Mouse (Mus musculus) heart, embryonic 12.5 days (tissue): ENCODE measurements around the gene Letmd1. TPM values are rescaled to one million over a fixed set of nuclear protein-coding genes. Genes with fewer than 3 reads are reported as not detected.

Experiments
- ATAC-seq: fragments of 200-750 bp; cut with Nextera tagmentation; 2 replicates; pipeline ENCODE4 v1.8.0; 2017; ENCODE audit warnings: moderate TSS enrichment, moderate library complexity; ENCODE audit not compliant: insufficient number of reproducible peaks, low FRiP score
- H3K27ac ChIP-seq: fragments of 300-500 bp; sonication (generic); 2 replicates; pipeline ENCODE4 v1.5.1; 2016; ENCODE audit warnings: mild to moderate bottlenecking, moderate library complexity; ENCODE audit not compliant: poor library complexity, severe bottlenecking
- H3K27me3 ChIP-seq: fragments of 300-500 bp; sonication (generic); replicated peaks from 2 replicates; pipeline ENCODE4 v1.6.1; 2016; ENCODE audit warnings: mild to moderate bottlenecking, moderate library complexity
- H3K36me3 ChIP-seq: fragments of 300-500 bp; sonication (generic); 2 replicates; pipeline ENCODE4 v1.6.1; 2016; ENCODE audit warnings: mild to moderate bottlenecking, moderate library complexity
- H3K4me1 ChIP-seq: fragments of 300-500 bp; sonication (generic); replicated peaks from 2 replicates; pipeline ENCODE4 v1.6.1; 2016; ENCODE audit warnings: mild to moderate bottlenecking
- H3K4me2 ChIP-seq: fragments of 300-500 bp; sonication (generic); 2 replicates; pipeline ENCODE4 v1.6.1; 2016; ENCODE audit warnings: mild to moderate bottlenecking, moderate library complexity
- H3K4me3 ChIP-seq: fragments of 300-500 bp; sonication (generic); 2 replicates; pipeline ENCODE4 v1.5.1; 2016; ENCODE audit warnings: mild to moderate bottlenecking
- H3K9ac ChIP-seq: fragments of 300-500 bp; sonication (generic); 2 replicates; pipeline ENCODE4 v1.6.1; 2016; ENCODE audit warnings: mild to moderate bottlenecking, moderate library complexity
- H3K9me3 ChIP-seq: fragments of 300-500 bp; sonication (generic); replicated peaks from 2 replicates; pipeline ENCODE4 v1.6.1; 2016; ENCODE audit warnings: mild to moderate bottlenecking, moderate library complexity
- WGBS: fragments of 180-500 bp; shearing (Covaris S2); methylation state at CpG from one replicate; pipeline ENCODE4 v1.1.7; 2016; 5-methylcytosine and 5-hydroxymethylcytosine counted together
- polyA plus RNA-seq: library from polyadenylated mRNA; unstranded; fragments of >200 nt; fragmentation: Nextera tagmentation; extraction: Ambion mirVana; gene quantifications from 2 replicates; pipeline ENCODE4 v1.2.1, GENCODE M21; 2016

Letmd1 gene
- polyA plus RNA-seq, 1 experiment from 2014 or later = 17.7 TPM

GRCm38 (mm10) chr15:100508454-100509167 is 39.8 kb downstream of the Letmd1 start:
- no peak for ATAC-seq
- Histone ChIP-seq H3K9me3 (0 out of 2 replicates have a peak, but pooled peaks cover 3% of the 10 kb centered on the region), H3K27me3 (no peaks in the 10 kb centered on the region), H3K36me3 (peaks cover 84% of the 10 kb centered on the region), H3K4me3 (no peak overlapping the region), H3K4me1 (peaks cover 11% of the 10 kb centered on the region), H3K27ac (no peak overlapping the region), H3K4me2 (no peak overlapping the region), H3K9ac (no peak overlapping the region)
- WGBS = 86% methylated on average over 13 of the region's 13 CpGs

- 0 out of 2 replicates have a peak, but pooled peaks cover 3% of the 10 kb centered on the region for H3K9me3 ChIP-seq
- no peak overlapping the region for H3K4me3 ChIP-seq
- ATAC-seq = no peak
- H3K36me3 ChIP-seq = peaks cover 88% of the 10 kb centered on the region
- peaks cover 6% of the 10 kb centered on the region for H3K4me1 ChIP-seq
- H3K27ac ChIP-seq = no peak overlapping the region
- no peak overlapping the region for H3K9ac ChIP-seq
- H3K27me3 ChIP-seq = no peaks in the 10 kb centered on the region
- 90% methylated on average over 11 of the region's 11 CpGs for WGBS
- no peak overlapping the region for H3K4me2 ChIP-seq
Measured at GRCm38 (mm10) chr15:100510072-100510471, 41.2 kb downstream of the Letmd1 start.

- no peak overlapping the region for H3K9ac ChIP-seq
- no peak for ATAC-seq
- peaks cover 6% of the 10 kb centered on the region for H3K4me1 ChIP-seq
- H3K27ac ChIP-seq = no peak overlapping the region
- no peak overlapping the region for H3K4me2 ChIP-seq
- no peak overlapping the region for H3K4me3 ChIP-seq
- H3K36me3 ChIP-seq = peaks cover 79% of the 10 kb centered on the region
- WGBS = 56% methylated on average over 4 of the region's 4 CpGs
- no peaks in the 10 kb centered on the region for H3K27me3 ChIP-seq
- H3K9me3 ChIP-seq = no peaks in the 10 kb centered on the region
Measured at GRCm38 (mm10) chr15:100513387-100513786, 44.6 kb downstream of the Letmd1 start.

GRCm38 (mm10) chr15:100515121-100515520 is 46.3 kb downstream of the Letmd1 start:
- no peaks in the 10 kb centered on the region for H3K27me3 ChIP-seq
- no peak overlapping the region for H3K27ac ChIP-seq
- ATAC-seq = no peak
- no peak overlapping the region for H3K9ac ChIP-seq
- H3K36me3 ChIP-seq = peaks cover 79% of the 10 kb centered on the region
- H3K4me3 ChIP-seq = no peak overlapping the region
- H3K4me2 ChIP-seq = no peak overlapping the region
- peaks cover 6% of the 10 kb centered on the region for H3K4me1 ChIP-seq
- 78% methylated on average over 2 of the region's 2 CpGs for WGBS
- no peaks in the 10 kb centered on the region for H3K9me3 ChIP-seq

GRCm38 (mm10) chr15:100520306-100520705 is 51.5 kb downstream of the Letmd1 start:
- Histone ChIP-seq H3K36me3 (peaks cover 67% of the 10 kb centered on the region), H3K9ac (no peak overlapping the region)

GRCm38 (mm10) chr15:100525405-100525804 is 56.6 kb downstream of the Letmd1 start:
- Histone ChIP-seq H3K9ac (no peak overlapping the region), H3K9me3 (no peaks in the 10 kb centered on the region), H3K36me3 (peaks cover 43% of the 10 kb centered on the region), H3K27ac (no peak overlapping the region), H3K27me3 (no peaks in the 10 kb centered on the region), H3K4me3 (no peak overlapping the region), H3K4me2 (no peak overlapping the region), H3K4me1 (peaks cover 8% of the 10 kb centered on the region)
- 93% methylated on average over 14 of the region's 14 CpGs for WGBS
- no peak for ATAC-seq

More at GRCm38 (mm10) chr15:100520306-100520705, 51.5 kb downstream of the Letmd1 start:
- Histone ChIP-seq H3K27ac (no peak overlapping the region), H3K4me1 (no peaks in the 10 kb centered on the region), H3K4me3 (no peak overlapping the region), H3K27me3 (no peaks in the 10 kb centered on the region), H3K4me2 (no peak overlapping the region), H3K9me3 (no peaks in the 10 kb centered on the region)
- ATAC-seq = no peak
- 90% methylated on average over 14 of the region's 14 CpGs for WGBS

GRCm38 (mm10) chr15:100527900-100528299 is 59.1 kb downstream of the Letmd1 start:
- Histone ChIP-seq H3K4me1 (peaks cover 8% of the 10 kb centered on the region), H3K36me3 (peaks cover 30% of the 10 kb centered on the region), H3K4me2 (no peak overlapping the region), H3K9me3 (no peaks in the 10 kb centered on the region), H3K4me3 (no peak overlapping the region), H3K27ac (peak overlapping the region; percentile 43; the same call in 1 of the 2 replicates), H3K9ac (no peak overlapping the region), H3K27me3 (no peaks in the 10 kb centered on the region)
- no peak for ATAC-seq
- WGBS = 43% methylated on average over 5 of the region's 5 CpGs

Other genes starting within 250 kb of the Letmd1 start
- 35.8 and 38.1 TPM in 2 replicates for gene Atf1, start 241.2 kb upstream of the Letmd1 start, polyA plus RNA-seq
- gene Tmprss12, start 188.2 kb upstream of the Letmd1 start, polyA plus RNA-seq = not detected in 2 replicates
- gene Mettl7a1, start 164.9 kb upstream of the Letmd1 start, polyA plus RNA-seq = 3.1 and 3.8 TPM in 2 replicates
- not detected in 2 replicates for gene Mettl7a3, start 134.1 kb upstream of the Letmd1 start, polyA plus RNA-seq
- not detected in 2 replicates for gene Methig1, start 115.9 kb upstream of the Letmd1 start, polyA plus RNA-seq
- gene Mettl7a2, start 115.8 kb upstream of the Letmd1 start, polyA plus RNA-seq = not detected in 2 replicates
- gene Higd1c, start 104.5 kb upstream of the Letmd1 start, polyA plus RNA-seq = not detected in 2 replicates
- gene Gm5475, start 46.9 kb upstream of the Letmd1 start, polyA plus RNA-seq = 0.12 TPM in 1 of 2 replicates, not detected in the other
- 15.5 and 20.8 TPM in 2 replicates for gene Slc11a2, start 44.0 kb upstream of the Letmd1 start, polyA plus RNA-seq
- gene Csrnp2, start 26.5 kb downstream of the Letmd1 start, polyA plus RNA-seq = 12.0 and 12.1 TPM in 2 replicates
- gene Tfcp2, start 83.0 kb downstream of the Letmd1 start, polyA plus RNA-seq = 23.7 and 24.5 TPM in 2 replicates
- 4.7 and 5.4 TPM in 2 replicates for gene Pou6f1, start 131.0 kb downstream of the Letmd1 start, polyA plus RNA-seq
- gene Dazap2, start 146.3 kb downstream of the Letmd1 start, polyA plus RNA-seq = 193 and 200 TPM in 2 replicates
- gene Smagp, start 167.9 kb downstream of the Letmd1 start, polyA plus RNA-seq = 15.0 and 18.0 TPM in 2 replicates
- gene Bin2, start 200.5 kb downstream of the Letmd1 start, polyA plus RNA-seq = 3.7 and 6.3 TPM in 2 replicates
- 1.4 and 1.6 TPM in 2 replicates for gene Cela1, start 218.9 kb downstream of the Letmd1 start, polyA plus RNA-seq